Mouse (Mus musculus) kidney, embryonic 14.5 days (tissue): ENCODE measurements around the gene BC107364. TPM values are rescaled to one million over a fixed set of nuclear protein-coding genes. Genes with fewer than 3 reads are reported as not detected.

ENCODE experiments used
- ATAC-seq: fragments of 200-750 bp; cut with Nextera tagmentation; 2 replicates; pipeline ENCODE4 v1.8.0; 2017; ENCODE audit warnings: moderate number of reproducible peaks, mild to moderate bottlenecking, moderate TSS enrichment, moderate library complexity; ENCODE audit not compliant: low FRiP score, low TSS enrichment
- H3K27ac ChIP-seq: fragments of 300-500 bp; sonication (generic); 2 replicates; pipeline ENCODE4 v1.5.1; 2014; ENCODE audit warnings: low read depth, mild to moderate bottlenecking, low read length, moderate library complexity, mixed read lengths
- H3K27me3 ChIP-seq: fragments of 300-500 bp; sonication (generic); 2 replicates; pipeline ENCODE4 v1.6.1; 2014; ENCODE audit warnings: mild to moderate bottlenecking, low read length; ENCODE audit not compliant: control insufficient read depth, insufficient read depth
- H3K36me3 ChIP-seq: fragments of 300-500 bp; sonication (generic); 2 replicates; pipeline ENCODE4 v1.6.1; 2014; ENCODE audit warnings: low read length, mixed read lengths; ENCODE audit not compliant: control insufficient read depth, insufficient read depth
- H3K4me1 ChIP-seq: fragments of 300-500 bp; sonication (generic); 2 replicates; pipeline ENCODE4 v1.6.1; 2014; ENCODE audit warnings: low read length, mixed read lengths; ENCODE audit not compliant: control insufficient read depth, insufficient read depth
- H3K4me2 ChIP-seq: fragments of 300-500 bp; sonication (generic); replicated peaks from 2 replicates; pipeline ENCODE4 v1.6.1; 2014; ENCODE audit warnings: low read depth, mild to moderate bottlenecking, low read length
- H3K4me3 ChIP-seq: fragments of 300-500 bp; sonication (generic); 2 replicates; pipeline ENCODE4 v1.5.1; 2014; ENCODE audit warnings: mild to moderate bottlenecking, low read length
- H3K9ac ChIP-seq: fragments of 300-500 bp; sonication (generic); 2 replicates; pipeline ENCODE4 v1.6.1; 2014; ENCODE audit warnings: low read depth, mild to moderate bottlenecking, low read length, moderate library complexity
- H3K9me3 ChIP-seq: fragments of 300-500 bp; sonication (generic); 2 replicates; pipeline ENCODE4 v1.6.1; 2016; ENCODE audit warnings: low read length; ENCODE audit not compliant: control insufficient read depth
- WGBS: fragments of 180-500 bp; shearing (Covaris S2); extraction: QIAGEN DNeasy Blood & Tissue Kit; methylation state at CpG from one replicate; pipeline ENCODE4 v1.1.7; 2014; 5-methylcytosine and 5-hydroxymethylcytosine counted together
- polyA plus RNA-seq: library from polyadenylated mRNA; unstranded; fragments of >200 nt; fragmentation: Nextera tagmentation; extraction: Ambion mirVana; gene quantifications from 2 replicates; pipeline ENCODE4 v1.2.1, GENCODE M21; 2014

The BC107364 gene
- polyA plus RNA-seq, 1 experiment from 2014 or later = 0.20 TPM

DNA sequence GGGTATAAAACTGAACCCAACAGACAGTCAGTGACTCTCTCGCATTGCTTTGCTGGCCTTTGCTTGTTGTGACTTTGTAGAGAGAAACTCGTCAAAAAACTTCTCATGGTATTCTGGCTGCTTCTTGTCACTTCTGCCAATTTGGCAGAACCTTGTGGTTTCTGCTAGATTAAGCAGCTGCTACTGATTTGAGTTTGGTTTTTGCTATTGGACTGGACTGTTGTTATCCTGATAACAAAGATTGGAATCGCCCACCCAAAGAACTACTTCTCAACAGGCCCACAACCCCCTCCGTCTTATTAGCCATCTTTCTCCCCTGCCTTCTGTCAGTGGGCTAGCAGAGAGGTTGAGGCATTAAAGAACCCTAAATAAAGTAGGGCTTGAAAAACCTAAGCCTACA, 6.7 kb downstream of the BC107364 start:
- no peaks in the 10 kb centered on the region for H3K36me3 ChIP-seq
- ATAC-seq = no peak
- H3K4me3 ChIP-seq = no peak overlapping the region
- H3K27me3 ChIP-seq = peaks cover 47% of the 10 kb centered on the region
- H3K27ac ChIP-seq = no peak overlapping the region
- no peak overlapping the region for H3K9ac ChIP-seq
- WGBS = 86% methylated on average over 4 of the region's 4 CpGs
- H3K4me2 ChIP-seq = no peak overlapping the region
- H3K9me3 ChIP-seq = no peaks in the 10 kb centered on the region
- no peaks in the 10 kb centered on the region for H3K4me1 ChIP-seq

DNA sequence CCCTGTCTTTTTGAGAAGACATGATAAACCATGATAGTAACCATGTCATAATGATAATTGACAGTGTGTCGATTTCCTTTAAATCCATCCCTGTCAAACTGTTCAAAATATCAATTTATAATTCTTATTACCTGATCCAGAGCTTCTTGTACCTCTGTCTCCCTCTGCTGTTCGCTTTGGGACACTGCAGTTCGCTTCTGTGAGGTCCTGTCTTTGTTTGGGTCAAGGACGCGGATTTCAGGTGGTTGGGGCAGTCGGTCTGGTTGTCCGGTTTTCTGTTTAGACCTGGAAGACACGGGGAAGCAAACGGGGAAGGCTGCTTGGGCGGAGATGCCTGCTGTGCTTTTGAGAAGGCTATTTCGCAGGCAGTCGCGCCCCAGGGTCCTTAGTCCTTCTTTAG, 11.5 kb downstream of the BC107364 start:
- ATAC-seq = no peak
- Histone ChIP-seq H3K9me3 (no peaks in the 10 kb centered on the region), H3K9ac (0 out of 2 replicates have a peak overlapping the region, but pooled peaks have one; percentile 18), H3K4me1 (no peaks in the 10 kb centered on the region), H3K4me2 (peak overlapping the region; percentile 37), H3K27ac (no peak overlapping the region), H3K4me3 (peak overlapping the region; percentile 32), H3K36me3 (no peaks in the 10 kb centered on the region), H3K27me3 (peaks cover 88% of the 10 kb centered on the region)
- under 1% methylated on average over 13 of the region's 13 CpGs for WGBS

GRCm38 (mm10) chr3:96435557-96436091, 16.5 kb downstream of the BC107364 start:
- no peaks in the 10 kb centered on the region for H3K9me3 ChIP-seq
- no peaks in the 10 kb centered on the region for H3K4me1 ChIP-seq
- peaks cover 45% of the 10 kb centered on the region for H3K27me3 ChIP-seq
- peak overlapping the region; percentile 39 for H3K4me2 ChIP-seq
- under 1% methylated on average over 26 of the region's 26 CpGs for WGBS
- no peak overlapping the region for H3K27ac ChIP-seq
- ATAC-seq = peak; percentile 69
- no peaks in the 10 kb centered on the region for H3K36me3 ChIP-seq
- H3K9ac ChIP-seq = 0 out of 2 replicates have a peak overlapping the region, but pooled peaks have one; percentile 12
- peak overlapping the region; percentile 30 for H3K4me3 ChIP-seq

DNA sequence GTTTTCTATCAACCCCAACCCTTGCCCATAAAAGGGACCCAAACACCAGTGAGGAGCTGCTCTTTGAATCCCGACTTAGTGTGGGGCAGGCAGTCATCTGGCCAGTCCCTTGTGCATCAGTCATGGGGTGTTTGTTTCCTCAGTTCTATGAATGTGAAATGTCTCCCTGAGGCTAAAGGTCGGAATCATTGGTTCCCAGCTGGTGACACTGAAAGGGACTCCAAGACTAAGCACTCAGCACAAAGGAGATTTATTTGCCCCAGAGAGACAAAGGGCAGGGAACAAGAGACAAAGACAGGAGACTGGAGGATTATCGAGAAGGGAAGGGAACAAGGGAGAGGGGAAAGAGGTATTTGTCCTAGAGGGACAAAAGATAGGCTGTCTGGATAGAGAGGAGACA, 19.9 kb downstream of the BC107364 start:
- Histone ChIP-seq H3K27me3 (peaks cover 24% of the 10 kb centered on the region), H3K4me1 (no peaks in the 10 kb centered on the region), H3K4me3 (no peak overlapping the region), H3K9me3 (no peaks in the 10 kb centered on the region), H3K4me2 (no peak overlapping the region), H3K36me3 (no peaks in the 10 kb centered on the region), H3K27ac (no peak overlapping the region), H3K9ac (no peak overlapping the region)
- WGBS = 22% methylated on average over 3 of the region's 3 CpGs
- ATAC-seq = no peak

DNA sequence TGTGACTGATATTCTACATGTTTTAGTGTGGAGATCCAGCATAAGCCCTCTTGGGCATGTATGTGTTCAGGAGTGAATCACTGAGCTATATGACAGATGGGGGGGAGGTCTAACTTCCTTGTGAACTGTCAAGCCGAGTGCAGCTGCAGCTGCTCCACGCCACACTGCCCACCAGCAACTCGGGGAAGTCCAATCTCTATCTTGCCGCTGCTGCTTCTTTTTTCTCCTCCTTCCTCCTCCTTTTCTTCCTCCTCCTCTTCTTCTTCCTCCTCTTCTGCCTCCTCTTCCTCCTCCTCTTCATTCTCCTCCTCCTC, 22.3 kb downstream of the BC107364 start:
- H3K9me3 ChIP-seq = no peaks in the 10 kb centered on the region
- H3K4me3 ChIP-seq = no peak overlapping the region
- H3K4me2 ChIP-seq = no peak overlapping the region
- no peaks in the 10 kb centered on the region for H3K36me3 ChIP-seq
- no peak for ATAC-seq
- no peak overlapping the region for H3K27ac ChIP-seq
- no peaks in the 10 kb centered on the region for H3K4me1 ChIP-seq
- no peak overlapping the region for H3K9ac ChIP-seq
- H3K27me3 ChIP-seq = peaks cover 9% of the 10 kb centered on the region
- 49% methylated on average over 4 of the region's 4 CpGs for WGBS

DNA sequence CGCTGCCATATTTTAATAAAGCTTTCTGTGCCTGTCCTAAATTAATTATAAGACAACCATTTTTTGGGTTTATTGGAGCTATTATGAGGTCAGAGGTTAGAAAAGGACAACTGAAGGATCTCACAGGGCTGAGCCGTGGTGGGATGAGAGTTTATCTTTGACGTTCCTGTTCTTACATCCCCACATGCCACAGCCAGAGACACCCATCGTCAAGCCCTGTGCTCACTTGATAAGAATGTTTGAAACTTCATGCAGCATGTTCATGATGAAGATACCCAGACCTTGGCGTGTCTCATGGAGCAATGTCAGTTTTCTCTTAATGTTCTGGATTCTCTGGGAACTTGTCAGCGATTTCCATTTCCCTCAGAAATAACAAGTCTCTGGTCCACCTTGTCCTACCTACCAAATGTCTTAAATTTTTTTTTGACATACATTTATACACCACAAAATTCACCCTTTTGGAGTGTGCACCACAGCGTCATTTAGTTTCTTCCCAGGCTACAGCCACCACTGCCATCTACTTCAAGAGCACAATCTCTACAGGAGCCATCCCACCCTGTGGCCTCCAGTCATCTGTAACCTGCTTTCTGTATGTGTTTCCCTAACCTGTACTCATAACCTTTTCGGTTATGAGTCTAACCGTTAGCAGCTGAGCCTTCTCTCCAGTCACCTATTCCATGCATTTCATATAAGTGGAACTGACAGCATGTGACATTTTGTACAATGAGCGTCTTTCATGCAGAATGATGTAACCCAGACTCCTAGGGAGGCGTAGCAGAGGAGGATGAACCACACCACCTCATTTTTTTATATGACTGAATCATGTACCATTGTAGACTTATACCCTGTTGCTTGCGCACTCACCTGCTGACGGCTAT, 22.9 kb downstream of the BC107364 start:
- no peak for ATAC-seq
- H3K4me3 ChIP-seq = no peak overlapping the region
- H3K9me3 ChIP-seq = no peaks in the 10 kb centered on the region
- H3K36me3 ChIP-seq = no peaks in the 10 kb centered on the region
- H3K27ac ChIP-seq = no peak overlapping the region
- no peaks in the 10 kb centered on the region for H3K4me1 ChIP-seq
- no peak overlapping the region for H3K4me2 ChIP-seq
- H3K9ac ChIP-seq = no peak overlapping the region
- WGBS = 86% methylated on average over 13 of the region's 13 CpGs
- peaks cover 9% of the 10 kb centered on the region for H3K27me3 ChIP-seq

DNA sequence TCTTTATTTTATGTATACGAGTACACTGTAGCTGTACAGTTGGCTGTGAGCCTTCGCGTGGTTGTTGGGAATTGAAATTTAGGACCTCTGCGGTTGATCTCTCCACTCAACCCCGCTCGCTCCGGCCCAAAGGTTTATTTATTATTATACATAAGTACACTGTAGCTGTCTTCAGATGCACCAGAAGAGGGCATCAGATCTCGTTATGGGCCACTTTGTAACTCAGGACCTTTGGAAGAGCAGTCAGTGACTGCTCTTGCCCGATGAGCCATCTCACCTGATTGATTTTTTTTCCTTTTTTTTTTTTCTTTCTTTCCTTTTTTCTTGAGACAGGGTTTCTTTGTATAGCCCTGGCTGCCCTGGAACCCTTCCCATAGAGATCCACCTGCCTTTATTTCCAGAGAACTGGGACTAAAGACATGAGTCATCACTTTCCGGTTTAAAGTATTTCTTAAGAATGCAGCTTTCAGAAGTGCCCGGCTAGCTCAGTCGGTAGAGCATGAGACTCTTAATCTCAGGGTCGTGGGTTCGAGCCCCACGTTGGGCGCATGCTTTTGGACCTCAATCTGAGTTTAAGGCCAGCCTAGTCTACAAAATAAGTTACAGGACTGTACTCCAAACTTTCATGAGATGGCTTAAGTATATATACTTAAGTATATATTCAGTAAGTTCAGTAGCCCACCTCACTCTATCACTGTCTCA, 24.2 kb downstream of the BC107364 start:
- Histone ChIP-seq H3K36me3 (no peaks in the 10 kb centered on the region), H3K9ac (peak overlapping the region; percentile 23; the same call in 1 of the 2 replicates), H3K4me2 (peak overlapping the region; percentile 38), H3K27ac (no peak overlapping the region), H3K9me3 (no peaks in the 10 kb centered on the region), H3K27me3 (peaks cover 9% of the 10 kb centered on the region), H3K4me3 (peak overlapping the region; percentile 25), H3K4me1 (no peaks in the 10 kb centered on the region)
- peak; percentile 62; the same call in 1 of the 2 replicates for ATAC-seq
- WGBS = 9% methylated on average over 16 of the region's 16 CpGs

DNA sequence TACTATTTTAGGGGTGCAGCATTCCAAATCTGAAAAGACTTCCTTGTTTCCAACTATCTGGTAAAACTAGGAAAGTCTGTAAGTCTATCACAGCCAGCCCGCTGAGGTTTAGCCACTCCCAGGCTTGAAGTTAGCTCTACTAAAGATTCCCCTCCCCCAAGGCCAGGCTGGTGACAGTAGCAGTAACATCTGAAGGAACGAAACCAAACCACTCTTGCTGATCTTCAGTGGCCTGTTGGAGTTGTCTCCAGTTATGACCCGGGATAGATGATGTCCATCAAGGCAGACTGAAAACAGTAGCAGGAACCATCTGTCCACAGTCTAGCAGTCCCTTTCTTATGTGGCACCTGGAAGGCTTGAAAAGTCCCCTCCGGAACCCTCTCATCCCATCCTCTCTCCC, 24.8 kb downstream of the BC107364 start:
- Histone ChIP-seq H3K4me2 (peak overlapping the region; percentile 38), H3K9ac (peak overlapping the region; percentile 23; the same call in 1 of the 2 replicates), H3K4me3 (peak overlapping the region; percentile 25), H3K4me1 (no peaks in the 10 kb centered on the region), H3K27ac (no peak overlapping the region), H3K27me3 (peaks cover 9% of the 10 kb centered on the region), H3K9me3 (no peaks in the 10 kb centered on the region), H3K36me3 (no peaks in the 10 kb centered on the region)
- peak; percentile 44; the same call in 1 of the 2 replicates for ATAC-seq
- 8% methylated on average over 4 of the region's 4 CpGs for WGBS

- no peak overlapping the region for H3K4me3 ChIP-seq
- no peaks in the 10 kb centered on the region for H3K9me3 ChIP-seq
- H3K4me1 ChIP-seq = no peaks in the 10 kb centered on the region
- no peaks in the 10 kb centered on the region for H3K36me3 ChIP-seq
- peaks cover 9% of the 10 kb centered on the region for H3K27me3 ChIP-seq
- H3K9ac ChIP-seq = no peak overlapping the region
- no peak overlapping the region for H3K4me2 ChIP-seq
- no peak overlapping the region for H3K27ac ChIP-seq
- WGBS = 81% methylated on average over 4 of the region's 4 CpGs
- ATAC-seq = no peak
These were observed 25.8 kb downstream of the BC107364 start for GRCm38 (mm10) chr3:96426268-96426667.
